8 mouse cellular contexts compared by ENCODE assay signal in the genomic region with DNA sequence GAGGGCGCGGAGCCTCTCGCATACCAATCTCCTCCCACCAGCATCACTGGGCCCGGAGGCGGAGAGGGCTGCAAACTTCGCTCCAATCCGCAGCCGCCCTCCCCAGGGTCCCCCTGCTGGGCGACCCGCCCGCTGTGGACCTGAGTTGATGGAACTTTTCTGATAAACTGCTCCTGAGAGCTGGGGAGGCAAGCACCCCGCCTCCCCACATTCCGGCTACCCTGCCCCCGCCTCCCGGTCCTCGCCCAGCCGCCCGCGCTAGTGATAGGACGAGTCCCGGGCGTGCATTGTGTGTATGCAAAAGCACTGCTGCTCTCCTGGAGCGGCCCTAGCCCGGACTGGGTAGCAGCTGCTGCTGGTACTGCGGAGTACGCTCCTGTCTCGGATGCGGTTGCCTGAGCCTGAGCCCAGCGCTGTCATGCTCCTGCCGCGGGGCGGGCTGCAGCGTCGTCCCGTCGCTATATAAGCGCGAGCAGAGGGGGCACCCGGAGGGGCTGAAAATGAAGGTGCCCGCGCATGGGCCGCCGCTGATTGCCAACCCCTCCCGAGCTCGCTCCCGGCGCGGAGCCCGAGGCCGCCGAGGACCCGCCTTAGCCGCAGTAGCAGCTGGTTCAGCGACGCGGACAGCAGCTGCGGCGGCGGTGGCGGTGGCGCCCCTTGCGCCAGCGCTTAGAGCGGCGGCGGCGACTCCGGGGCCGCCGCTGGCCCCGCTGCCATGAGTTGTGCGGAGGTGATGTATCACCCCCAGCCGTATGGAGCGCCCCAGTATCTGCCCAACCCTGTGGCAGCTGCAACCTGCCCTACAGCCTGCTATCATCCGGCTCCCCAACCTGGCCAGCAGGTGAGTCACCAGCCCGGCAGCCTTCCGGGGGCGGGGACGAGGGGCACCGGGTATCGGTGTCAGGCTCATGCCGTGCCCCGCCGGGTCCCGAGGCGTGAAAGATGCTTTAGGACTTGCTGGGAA. TPM values are rescaled to one million over a fixed set of nuclear protein-coding genes. Genes with fewer than 3 reads are reported as not detected.
DNase-seq lines count a peak whose midpoint lies in the region; ATAC-seq and TF ChIP-seq lines count a peak whose summit lies in the region.

A gene (plus strand): TSS at position 340 of the 964 bp plus-strand sequence.

- DNase-seq in ES-E14 (ENCODE audit: low read depth, low spot score), result peak; percentile 83
- peak; percentile 93 for DNase-seq in brain, embryonic 14.5 days (ENCODE audit: low read depth)
- DNase-seq in frontal cortex, postnatal 10 days (ENCODE audit: low spot score in 2 of 2), result peak; percentile 13 to 39
- DNase-seq in heart, postnatal 4 days, result peak; percentile 70
- peak; percentile 5 for DNase-seq in layer of hippocampus, adult 9-11 months
- peak; percentile 74 for DNase-seq in ovary, postnatal 36 days (ENCODE audit: low spot score)

- H3K4me1 ChIP-seq in ES-E14 (ENCODE audit: control insufficient read depth in 2 of 2, insufficient read depth in 2 of 2, low read length in 2 of 2, poor library complexity in 1 of 2), result 0 out of 4 replicates have a peak, but pooled peaks cover 0 to 1% of the 10 kb centered on the region in 2 experiments
- no peaks in the 10 kb centered on the region; the same call in 1 of the 2 replicates for H3K4me1 ChIP-seq in lung, embryonic 16.5 days (replicated peaks; ENCODE audit: control insufficient read depth, insufficient read depth, low read length)

- under 1% methylated on average over 80 of the region's 86 CpGs for WGBS in lung, embryonic 16.5 days

- peaks cover 5% of the 10 kb centered on the region; the same call in 1 of the 2 replicates for H3K27me3 ChIP-seq in lung, embryonic 16.5 days (ENCODE audit: control insufficient read depth, insufficient read depth, low read depth, low read length)

- H3K27ac ChIP-seq in ES-E14 (ENCODE audit: insufficient read depth, low read depth, low read length, poor library complexity, severe bottlenecking), result no peak within 1 kb of the TSS
- peak within 1 kb of the TSS; percentile 66; the same call in 1 of the 2 replicates for H3K27ac ChIP-seq in lung, embryonic 16.5 days (ENCODE audit: low read length)

- H3K4me3 ChIP-seq in ES-E14 (ENCODE audit: insufficient read depth in 1 of 2, low read depth in 1 of 2, low read length in 2 of 2, poor library complexity in 1 of 2, severe bottlenecking in 1 of 2), result peak within 1 kb of the TSS; percentile 70 to 84
- peak within 1 kb of the TSS; percentile 72 for H3K4me3 ChIP-seq in lung, embryonic 16.5 days (ENCODE audit: low read length)

- peak within 1 kb of the TSS; percentile 94 for H3K4me2 ChIP-seq in lung, embryonic 16.5 days (ENCODE audit: low read depth, low read length)

- H3K9me3 ChIP-seq in ES-E14 (ENCODE audit: control insufficient read depth, insufficient read depth, low read depth, low read length), result no peaks in the 10 kb centered on the region
- H3K9me3 ChIP-seq in lung, embryonic 16.5 days (ENCODE audit: control insufficient read depth, low read length), result 0 out of 2 replicates have a peak, but pooled peaks cover 3% of the 10 kb centered on the region

- H3K36me3 ChIP-seq in ES-E14 (ENCODE audit: control insufficient read depth, insufficient read depth, low read length, poor library complexity, severe bottlenecking), result no peaks in the 10 kb centered on the region
- H3K36me3 ChIP-seq in lung, embryonic 16.5 days (ENCODE audit: control insufficient read depth, insufficient read depth, low read length), result no peaks in the 10 kb centered on the region

- ATAC-seq in lung, embryonic 16.5 days (ENCODE audit: low read depth), result peak; percentile 97
- ATAC-seq in monocyte, adult 5-6 weeks (replicated peaks; ENCODE audit: insufficient number of reproducible peaks, low FRiP score, low TSS enrichment, poor library complexity, severe bottlenecking), result no peak

- peak within 1 kb of the TSS; percentile 68 for H3K9ac ChIP-seq in ES-E14 (ENCODE audit: insufficient read depth, low read depth, low read length, poor library complexity, severe bottlenecking)
- peak within 1 kb of the TSS; percentile 73 for H3K9ac ChIP-seq in lung, embryonic 16.5 days (ENCODE audit: low read length)

- in situ Hi-C loops in ES-E14 (cut with MboI; ENCODE audit: low sequenced_read_pairs in 2 of 2, unreplicated experiment in 2 of 2), result no loop called here

- TF ChIP-seq POLR2A in brain, embryonic 14.5 days (IDR thresholded peaks at IDR 0.05; ENCODE audit: borderline replicate concordance, extremely low read depth, insufficient read depth, insufficient read length, poor library complexity, severe bottlenecking), result 0 out of 2 replicates have a peak, but pooled peaks have one; percentile 28

- 0 out of 2 replicates have a peak, but pooled peaks have one; percentile 26 for TF ChIP-seq CTCF in brain, embryonic 14.5 days (IDR thresholded peaks at IDR 0.05; ENCODE audit: borderline replicate concordance, extremely low read depth, insufficient read depth, insufficient read length)

TF ChIP-seq in ES-E14, 5 proteins besides CTCF, POLR2A, EP300 and RAD21:
- TF ChIP-seq ZC3H11A (IDR thresholded peaks at IDR 0.05; ENCODE audit: borderline replicate concordance, low read depth, low read length), result no peak
- TF ChIP-seq CHD2 (IDR thresholded peaks at IDR 0.05; ENCODE audit: low read depth, low read length), result no peak
- no peak for TF ChIP-seq MAFK (IDR thresholded peaks at IDR 0.05; ENCODE audit: insufficient read depth, low read depth, low read length)
- no peak for TF ChIP-seq ZNF384 (IDR thresholded peaks at IDR 0.05; ENCODE audit: low read depth, low read length)
- TF ChIP-seq HCFC1 (IDR thresholded peaks at IDR 0.05; ENCODE audit: borderline replicate concordance, insufficient read depth, low read length), result no peak

RNA-seq across cellular contexts. Expression of the gene that starts here (rescaled TPM):
- 4.3 and 11.0 TPM in 2 replicates for total RNA-seq in ES-E14 (2012; rRNA removed)
- polyA plus RNA-seq in brain, embryonic 14.5 days (2012; rRNA removed), result 0.95 and 3.5 TPM in 2 replicates
- 1 to 10 TPM; 3.7 to 4.3 TPM for total RNA-seq in heart, postnatal 4 days (2021)
- 3.9 and 4.9 TPM in 2 replicates for polyA plus RNA-seq in lung, embryonic 16.5 days (2015; fragmentation: Nextera tagmentation; extraction: Ambion mirVana)
- not detected in 3 replicates for total RNA-seq in monocyte, adult 5-6 weeks (2017)

Comparison
In these comparisons a context has a peak if more than half of its experiments do, and no peak if none do; other contexts are left out.
1. DNase-seq: peak in every context shown above with its lines; median percentile 93 in brain, embryonic 14.5 days; 83 in ES-E14; 74 in ovary, postnatal 36 days; 70 in heart, postnatal 4 days; 26 in frontal cortex, postnatal 10 days; 5 in layer of hippocampus, adult 9-11 months.